Comparison of ENCODE assay signal across 38 mouse cellular contexts in genomic region chr2:72986616-72987015, GRCm38 (mm10). TPM values are rescaled to one million over a fixed set of nuclear protein-coding genes. Genes with fewer than 3 reads are reported as not detected.
"Had no signal": no experiment of that assay in that cellular context is flagged by ENCODE, and none has a peak within 500 bp of the region (broad histone marks: within the 10 kb centered on the region; RNA-seq: fewer than 3 reads in every experiment).

TSS of gene Gm11084 (minus strand) at chr2:72986716.

- DNase-seq: cerebellum, adult 9-11 months; cerebellum, postnatal 10 days; cerebellum, postnatal 14 days; cerebellum, postnatal 25 days; cerebellum, postnatal 36 days; embryo, embryonic 11 days; forebrain, postnatal 0 days; gastrocnemius, adult 2 months; gastrocnemius, postnatal 10 days; gastrocnemius, postnatal 14 days; gastrocnemius, postnatal 25 days; gastrocnemius, postnatal 36 days; heart, adult 11 months; heart, adult 18-20 months; heart, adult 2 months had no signal

- H3K9ac ChIP-seq: embryonic facial prominence, embryonic 12.5 days; embryonic facial prominence, embryonic 13.5 days; embryonic facial prominence, embryonic 15.5 days; forebrain, embryonic 12.5 days; forebrain, embryonic 13.5 days; forebrain, embryonic 15.5 days; forebrain, postnatal 0 days had no signal

- H3K9me3 ChIP-seq: embryonic facial prominence, embryonic 12.5 days; forebrain, embryonic 15.5 days had no signal

- H3K4me2 ChIP-seq: embryonic facial prominence, embryonic 12.5 days; embryonic facial prominence, embryonic 13.5 days; embryonic facial prominence, embryonic 15.5 days; forebrain, embryonic 12.5 days; forebrain, embryonic 13.5 days; forebrain, embryonic 15.5 days had no signal

- H3K4me3 ChIP-seq: embryonic facial prominence, embryonic 10.5 days; embryonic facial prominence, embryonic 12.5 days; embryonic facial prominence, embryonic 13.5 days; embryonic facial prominence, embryonic 15.5 days; erythroblast, embryonic 14.5 days; forebrain, embryonic 10.5 days; forebrain, embryonic 12.5 days; forebrain, embryonic 13.5 days; forebrain, embryonic 15.5 days; gastrocnemius, adult 2 months; heart, adult 2 months; heart, embryonic 10.5 days had no signal

- H3K4me1 ChIP-seq: embryonic facial prominence, embryonic 12.5 days; embryonic facial prominence, embryonic 13.5 days; embryonic facial prominence, embryonic 15.5 days had no signal

- H3K36me3 ChIP-seq: embryonic facial prominence, embryonic 12.5 days; forebrain, embryonic 12.5 days; forebrain, embryonic 15.5 days had no signal

- H3K27me3 ChIP-seq: embryonic facial prominence, embryonic 12.5 days; embryonic facial prominence, embryonic 13.5 days; embryonic facial prominence, embryonic 15.5 days; forebrain, embryonic 12.5 days; forebrain, embryonic 13.5 days; forebrain, embryonic 15.5 days had no signal

- ATAC-seq: forebrain, embryonic 13.5 days; forebrain, embryonic 14.5 days; forebrain, embryonic 15.5 days; forebrain, embryonic 16.5 days; forebrain, postnatal 0 days had no signal

- H3K27ac ChIP-seq: embryonic facial prominence, embryonic 10.5 days; embryonic facial prominence, embryonic 12.5 days; embryonic facial prominence, embryonic 13.5 days; embryonic facial prominence, embryonic 15.5 days; forebrain, embryonic 10.5 days; forebrain, embryonic 12.5 days; forebrain, embryonic 13.5 days; forebrain, embryonic 15.5 days; gastrocnemius, adult 2 months; heart, adult 2 months; heart, embryonic 10.5 days had no signal

RNA-seq across cellular contexts. Expression of gene Gm11084, which starts in this region (rescaled TPM):
- total RNA-seq: common myeloid progenitor, adult 5-6 weeks; forebrain, postnatal 0 days; gastrocnemius, adult 18-20 months; gastrocnemius, adult 2 months; gastrocnemius, adult 8-10 months; gastrocnemius, postnatal 10 days; gastrocnemius, postnatal 14 days; gastrocnemius, postnatal 25 days; gastrocnemius, postnatal 36 days; gastrocnemius, postnatal 4 days; granulocyte monocyte progenitor cell, adult 5-6 weeks; heart, adult 18-20 months; heart, adult 2 months; heart, adult 8-10 months had no signal
- polyA plus RNA-seq: cortical plate, adult 2 months; embryonic facial prominence, embryonic 10.5 days; embryonic facial prominence, embryonic 11.5 days; embryonic facial prominence, embryonic 12.5 days; embryonic facial prominence, embryonic 13.5 days; embryonic facial prominence, embryonic 14.5 days; embryonic facial prominence, embryonic 15.5 days; erythroblast, embryonic 14.5 days; forebrain, embryonic 10.5 days; forebrain, embryonic 11.5 days; forebrain, embryonic 12.5 days; forebrain, embryonic 13.5 days; forebrain, embryonic 14.5 days; forebrain, embryonic 15.5 days; forebrain, embryonic 16.5 days; forebrain, postnatal 0 days; gonadal fat pad, adult 2 months; heart, adult 2 months; heart, embryonic 10.5 days had no signal
